Mouse (Mus musculus) bone marrow, adult 2 months (tissue): ENCODE data around the gene Pakap.

Experiments used
- CTCF ChIP-seq: fragments of 200-500 bp; IDR thresholded peaks from 2 replicates; pipeline ENCODE4 v1.5.1; 2011; ENCODE audit warnings: low read length, control low read depth; ENCODE audit not compliant: control insufficient read depth, insufficient read depth
- POLR2A ChIP-seq: fragments of 200-500 bp; IDR thresholded peaks from 2 replicates; pipeline ENCODE4 v1.6.1; 2011; ENCODE audit warnings: low read depth, mild to moderate bottlenecking, control low read depth, low read length, borderline replicate concordance; ENCODE audit not compliant: control insufficient read depth

DNA sequence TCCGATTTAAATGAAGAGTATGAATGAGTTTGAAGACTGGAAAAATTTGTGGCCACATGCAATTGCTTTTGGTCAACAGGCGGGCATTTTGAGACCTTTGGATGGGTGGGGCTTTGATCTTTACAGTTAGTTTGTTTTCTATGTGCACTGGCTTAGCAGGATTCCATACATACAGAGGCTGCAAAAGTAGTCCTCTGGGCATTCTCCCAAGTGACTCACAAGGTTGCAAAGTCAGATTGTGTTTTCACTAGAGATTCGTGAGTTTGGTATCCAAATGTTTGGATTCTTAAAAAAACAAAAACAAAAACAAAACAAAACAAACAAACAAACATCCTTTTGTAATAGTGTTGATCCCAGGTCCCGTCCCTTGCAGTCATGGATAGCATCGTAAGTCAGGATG is 7.7 kb downstream of the Pakap start:
- TF ChIP-seq CTCF (no peak), POLR2A (no peak)
